Mouse (Mus musculus) MEL (cell line): Measurements from ENCODE around the gene Wdr38. TPM values are rescaled to one million over a fixed set of nuclear protein-coding genes. Genes with fewer than 3 reads are reported as not detected.

Source experiments
- DNase-seq: peaks from one replicate; pipeline ENCODE4 v3.0.0; 2011; ENCODE audit warnings: low read depth, low spot score
- H3K27ac ChIP-seq: 2 replicates; pipeline ENCODE4 v1.5.1; 2012; ENCODE audit warnings: low read depth, mild to moderate bottlenecking, control low read depth, low read length, moderate library complexity; ENCODE audit not compliant: control insufficient read depth
- H3K27me3 ChIP-seq, 2 experiments: fragments of 150-350 bp in 1 of 2; sonication (generic) in 1 of 2; 2 replicates each; pipeline ENCODE4 v1.6.1; 2012; ENCODE audit warnings: low read length in 2 of 2, mild to moderate bottlenecking in 2 of 2, improper control_type of control experiment in 1 of 2, moderate library complexity in 1 of 2; ENCODE audit not compliant: insufficient read depth in 2 of 2, control insufficient read depth in 1 of 2
- H3K36me3 ChIP-seq, 2 experiments: 2 replicates each; pipeline ENCODE4 v1.6.1; 2012 to 2014; ENCODE audit warnings: low read length in 2 of 2, improper control_type of control experiment in 1 of 2, inconsistent platforms in 1 of 2, mild to moderate bottlenecking in 1 of 2; ENCODE audit not compliant: insufficient read depth in 2 of 2, control insufficient read depth in 1 of 2
- H3K4me1 ChIP-seq, 2 experiments: fragments of 150-350 bp in 1 of 2; sonication (generic) in 1 of 2; 2 replicates each; pipeline ENCODE4 v1.6.1; 2012; ENCODE audit warnings: low read length in 2 of 2, improper control_type of control experiment in 1 of 2, mild to moderate bottlenecking in 1 of 2; ENCODE audit not compliant: insufficient read depth in 2 of 2, control insufficient read depth in 1 of 2
- H3K4me3 ChIP-seq, 2 experiments: fragments of 150-350 bp in 1 of 2; sonication (generic) in 1 of 2; 2 replicates each; pipeline ENCODE4 v1.5.1; 2012; ENCODE audit warnings: low read depth in 2 of 2, low read length in 2 of 2, mild to moderate bottlenecking in 2 of 2, moderate library complexity in 2 of 2, control low read depth in 1 of 2, improper control_type of control experiment in 1 of 2; ENCODE audit not compliant: control insufficient read depth in 1 of 2, insufficient read depth in 1 of 2
- H3K79me2 ChIP-seq: 2 replicates; pipeline ENCODE4 v1.6.1; 2012; ENCODE audit warnings: mild to moderate bottlenecking, low read length, moderate library complexity; ENCODE audit not compliant: control insufficient read depth, poor library complexity, insufficient read depth
- H3K9ac ChIP-seq: 2 replicates; pipeline ENCODE4 v1.6.1; 2012; ENCODE audit warnings: low read depth, mild to moderate bottlenecking, control low read depth, low read length, moderate library complexity; ENCODE audit not compliant: control insufficient read depth, poor library complexity, severe bottlenecking
- H3K9me3 ChIP-seq: fragments of 150-350 bp; sonication (generic); replicated peaks from 2 replicates; pipeline ENCODE4 v1.6.1; 2012; ENCODE audit warnings: mild to moderate bottlenecking, low read length, improper control_type of control experiment, moderate library complexity; ENCODE audit not compliant: insufficient read depth
- CHD1 ChIP-seq: IDR thresholded peaks from 2 replicates; pipeline ENCODE4 v1.6.1; 2012; ENCODE audit warnings: low read depth, mild to moderate bottlenecking, inconsistent platforms, low read length, improper control_type of control experiment
- CHD2 ChIP-seq: IDR thresholded peaks from 2 replicates; pipeline ENCODE4 v1.6.1; 2011; ENCODE audit warnings: low read length, improper control_type of control experiment
- E2F4 ChIP-seq: IDR thresholded peaks from 2 replicates; pipeline ENCODE4 v1.6.1; 2011; ENCODE audit warnings: low read depth, low read length, improper control_type of control experiment, borderline replicate concordance
- ELF1 ChIP-seq: IDR thresholded peaks from 2 replicates; pipeline ENCODE4 v1.6.1; 2014; ENCODE audit warnings: low read depth, mild to moderate bottlenecking, inconsistent platforms, low read length, improper control_type of control experiment, moderate library complexity
- EP300 ChIP-seq, 2 experiments: IDR thresholded peaks; 2 replicates each; pipeline ENCODE4 v1.6.1; 2011; ENCODE audit warnings: improper control_type of control experiment in 2 of 2, low read length in 2 of 2, low read depth in 1 of 2, mild to moderate bottlenecking in 1 of 2
- ETS1 ChIP-seq: IDR thresholded peaks from 2 replicates; pipeline ENCODE4 v1.6.1; 2012; ENCODE audit warnings: low read depth, mild to moderate bottlenecking, inconsistent platforms, low read length, improper control_type of control experiment, moderate library complexity
- GATA1 ChIP-seq: IDR thresholded peaks from 2 replicates; pipeline ENCODE4 v1.6.1; 2011; ENCODE audit warnings: low read depth, low read length, improper control_type of control experiment
- JUND ChIP-seq: IDR thresholded peaks from 2 replicates; pipeline ENCODE4 v1.6.1; 2011; ENCODE audit warnings: low read depth, mild to moderate bottlenecking, improper control_type of control experiment, low read length
- MAZ ChIP-seq: IDR thresholded peaks from 2 replicates; pipeline ENCODE4 v1.6.1; 2012; ENCODE audit warnings: low read depth, mild to moderate bottlenecking, inconsistent platforms, low read length, improper control_type of control experiment
- MEF2A ChIP-seq: IDR thresholded peaks from 2 replicates; pipeline ENCODE4 v1.6.1; 2014; ENCODE audit warnings: low read depth, mild to moderate bottlenecking, inconsistent platforms, low read length, improper control_type of control experiment; ENCODE audit not compliant: poor library complexity, insufficient replicate concordance, severe bottlenecking; ENCODE audit errors: extremely low read depth
- NELFE ChIP-seq: IDR thresholded peaks from 2 replicates; pipeline ENCODE4 v1.6.1; 2011; ENCODE audit warnings: low read depth, low read length, improper control_type of control experiment
- POLR2AphosphoS2 ChIP-seq: IDR thresholded peaks from 2 replicates; pipeline ENCODE4 v1.6.1; 2011; ENCODE audit warnings: low read length, improper control_type of control experiment
- RAD21 ChIP-seq: IDR thresholded peaks from 2 replicates; pipeline ENCODE4 v1.6.1; 2011; ENCODE audit warnings: mild to moderate bottlenecking, low read depth, low read length, improper control_type of control experiment
- RCOR1 ChIP-seq: IDR thresholded peaks from 2 replicates; pipeline ENCODE4 v1.6.1; 2012; ENCODE audit warnings: low read depth, mild to moderate bottlenecking, inconsistent platforms, low read length, improper control_type of control experiment
- SIN3A ChIP-seq: IDR thresholded peaks from 2 replicates; pipeline ENCODE4 v1.6.1; 2012; ENCODE audit warnings: low read length, improper control_type of control experiment, inconsistent platforms
- TAL1 ChIP-seq: IDR thresholded peaks from 2 replicates; pipeline ENCODE4 v1.6.1; 2012; ENCODE audit warnings: mild to moderate bottlenecking, inconsistent platforms, low read length, moderate library complexity, mixed read lengths
- TBP ChIP-seq: IDR thresholded peaks from 2 replicates; pipeline ENCODE4 v1.8.0; 2011; ENCODE audit warnings: low read depth, low read length, improper control_type of control experiment
- TCF12 ChIP-seq: IDR thresholded peaks from 2 replicates; pipeline ENCODE4 v1.6.1; 2014; ENCODE audit warnings: low read depth, mild to moderate bottlenecking, inconsistent platforms, low read length, improper control_type of control experiment, moderate library complexity
- UBTF ChIP-seq: IDR thresholded peaks from 2 replicates; pipeline ENCODE4 v1.6.1; 2012; ENCODE audit warnings: low read depth, mild to moderate bottlenecking, inconsistent platforms, low read length, improper control_type of control experiment, moderate library complexity, borderline replicate concordance; ENCODE audit not compliant: insufficient read depth
- USF2 ChIP-seq, 2 experiments: IDR thresholded peaks; 2 replicates each; pipeline ENCODE4 v1.6.1; 2011 to 2012; ENCODE audit warnings: improper control_type of control experiment in 2 of 2, low read length in 2 of 2, borderline replicate concordance in 1 of 2, inconsistent platforms in 1 of 2, low read depth in 1 of 2, mild to moderate bottlenecking in 1 of 2; ENCODE audit not compliant: insufficient read depth in 1 of 2
- ZC3H11A ChIP-seq: IDR thresholded peaks from 2 replicates; pipeline ENCODE4 v1.6.1; 2012; ENCODE audit warnings: low read depth, mild to moderate bottlenecking, inconsistent platforms, low read length, improper control_type of control experiment
- ZKSCAN1 ChIP-seq: IDR thresholded peaks from 2 replicates; pipeline ENCODE4 v1.6.1; 2012; ENCODE audit warnings: low read depth, mild to moderate bottlenecking, inconsistent platforms, low read length, improper control_type of control experiment, moderate library complexity
- ZNF384 ChIP-seq: IDR thresholded peaks from 2 replicates; pipeline ENCODE4 v1.6.1; 2012; ENCODE audit warnings: low read depth, mild to moderate bottlenecking, inconsistent platforms, low read length, improper control_type of control experiment
- polyA plus RNA-seq, 2 experiments: library from polyadenylated mRNA; stranded (reverse) in 1 of 2; unstranded in 1 of 2; fragments of >175 nt in 1 of 2; fragments of >200 nt in 1 of 2; gene quantifications; 2 replicates each; pipeline versions ENCODE4 v1.2.1 to v1.2.4; 2012; ENCODE audit warnings: low replicate concordance in 2 of 2, low read depth in 1 of 2; ENCODE audit not compliant: insufficient read length in 2 of 2, insufficient read depth in 1 of 2, missing spikeins in 1 of 2
- total RNA-seq: library from RNA; depleted of rRNA; stranded (reverse); fragments of 300-350 nt; gene quantifications from 2 replicates; pipeline ENCODE4 v1.2.3, GENCODE M21; 2012

The Wdr38 gene
- total and polyA plus RNA-seq, 3 experiments = 0.77 to 0.79 TPM; not detected in 1

DNA sequence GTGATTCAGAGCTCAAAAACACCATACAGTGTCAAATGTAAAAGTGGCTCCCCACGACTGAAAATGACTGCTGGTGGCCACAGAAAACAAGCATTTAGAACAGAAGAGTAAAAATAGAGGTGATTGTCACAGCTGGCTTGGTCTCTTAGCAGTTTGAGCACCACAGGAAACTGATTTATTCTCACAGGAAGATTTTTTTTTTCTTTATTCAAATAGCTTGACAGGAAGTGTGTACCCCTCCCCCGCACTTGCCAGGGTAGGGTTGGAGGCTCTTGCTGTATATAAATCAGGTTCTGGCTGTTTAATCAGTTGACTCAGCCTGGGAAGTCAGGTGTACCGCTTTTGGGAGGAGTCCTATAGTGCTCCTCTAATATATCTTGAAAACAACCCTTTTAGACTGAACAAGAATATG, 11.7 kb downstream of the Wdr38 start:
- peak overlapping the region; percentile 96 for H3K9ac ChIP-seq
- no peaks in the 10 kb centered on the region for H3K9me3 ChIP-seq
- peaks cover 19 to 30% of the 10 kb centered on the region in 2 experiments for H3K4me1 ChIP-seq
- H3K27me3 ChIP-seq = no peaks in the 10 kb centered on the region
- H3K4me3 ChIP-seq = peak overlapping the region; percentile 65 to 85
- DNase-seq = peak; percentile 74
- no peak for TF ChIP-seq ZKSCAN1
- TF ChIP-seq E2F4 = no peak
- no peak for TF ChIP-seq POLR2AphosphoS2
- peak; percentile 44 for TF ChIP-seq ETS1
- TF ChIP-seq MEF2A = no peak
- no peak for TF ChIP-seq TCF12
- TF ChIP-seq TAL1 = no peak
- TF ChIP-seq CHD2 = no peak; the same call in 1 of the 2 replicates
- no peak for TF ChIP-seq USF2 (IDR thresholded peaks at IDR 0.05; ENCODE audit: borderline replicate concordance in 1 of 2, insufficient read depth in 1 of 2, low read depth in 1 of 2, low read length in 2 of 2)
- TF ChIP-seq GATA1 = no peak
- peak; percentile 59; the same call in 1 of the 2 replicates for TF ChIP-seq RCOR1
- peak; percentile 55; the same call in 1 of the 2 replicates for TF ChIP-seq ELF1
- TF ChIP-seq SIN3A = no peak
- TF ChIP-seq UBTF = no peak
- 0 out of 4 replicates have a peak, but pooled peaks of 1 of the 2 experiments have one; percentile 21 for TF ChIP-seq EP300 (IDR thresholded peaks at IDR 0.05; ENCODE audit: low read depth in 1 of 2, low read length in 2 of 2)
- TF ChIP-seq RAD21 = no peak
- TF ChIP-seq NELFE = no peak
- no peak for TF ChIP-seq TBP
- no peak for TF ChIP-seq CHD1
- no peak for TF ChIP-seq JUND
- no peak for TF ChIP-seq ZC3H11A
- no peak for TF ChIP-seq MAZ
- TF ChIP-seq ZNF384 = peak; percentile 90
- TF ChIP-seq, all 39 proteins: peak for 5
- Histone ChIP-seq H3K27ac (peak overlapping the region; percentile 80; the same call in 1 of the 2 replicates), H3K36me3 (peaks cover 8 to 28% of the 10 kb centered on the region in 2 experiments; a peak in 3 of 4 replicates), H3K79me2 (peaks cover 45% of the 10 kb centered on the region)
